Mouse (Mus musculus): ENCODE data around the gene Rpn1. TPM values are rescaled to one million over a fixed set of nuclear protein-coding genes. Genes with fewer than 3 reads are reported as not detected.

The Rpn1 gene
- 123 TPM for polyA plus RNA-seq (2014; fragmentation: Illumina TruSeq; extraction: RNeasy Lipid Tissue Mini Kit (QIAGEN cat#74804); ENCODE audit: insufficient read depth, low read depth, low replicate concordance)

DNA sequence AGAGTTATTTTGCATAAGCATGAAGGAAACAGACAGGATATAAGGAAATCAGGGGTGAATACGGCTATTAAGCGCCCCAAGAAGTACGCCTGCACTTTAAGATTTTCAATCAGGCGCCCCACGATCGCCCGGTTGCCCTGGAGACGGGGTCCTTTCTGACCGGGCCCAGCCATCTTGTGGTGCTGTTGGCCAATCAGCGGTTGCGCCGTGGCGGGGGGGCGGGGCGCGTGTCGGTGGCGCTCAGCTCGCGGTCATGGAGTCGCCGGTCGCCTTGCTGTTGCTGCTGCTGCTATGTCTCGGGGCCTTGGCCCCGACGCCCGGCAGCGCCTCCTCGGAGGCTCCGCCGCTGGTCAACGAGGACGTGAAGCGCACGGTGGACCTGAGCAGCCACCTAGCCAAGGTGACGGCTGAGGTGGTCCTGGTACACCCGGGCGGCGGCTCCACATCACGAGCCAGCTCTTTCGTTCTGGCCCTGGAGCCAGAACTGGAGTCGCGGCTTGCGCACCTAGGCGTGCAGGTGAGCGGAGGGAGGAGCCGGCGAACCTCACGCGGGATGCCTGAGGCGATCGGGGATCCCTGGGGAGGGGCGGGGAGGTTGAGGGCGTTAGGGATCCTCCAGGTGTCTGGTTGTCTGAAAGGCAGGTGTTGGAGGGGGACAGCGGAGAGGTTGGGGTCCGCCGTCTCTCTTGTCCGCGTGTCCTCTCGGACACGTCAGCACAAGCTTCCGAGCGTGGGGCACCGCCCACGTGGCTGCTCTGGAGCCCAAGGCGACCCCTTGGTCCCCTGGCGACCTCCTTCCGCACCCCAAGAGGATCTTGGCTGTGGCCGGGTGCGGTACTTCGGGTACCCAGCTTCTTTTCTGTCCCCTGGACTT is at the start of gene Rpn1:
TSS of gene Rpn1 (plus strand) at position 205 of the 874 bp plus-strand sequence.

GRCm38 (mm10) chr6:88044577-88045405 is 39.5 kb upstream of the Rpn1 start, which contains the start of gene Rab7:
Gene Rab7, minus strand, starts transcription at chr6:88045270.

Other genes with a start within 250 kb of the Rpn1 start
- gene Gm45140, start 248.7 kb upstream of the Rpn1 start, polyA plus RNA-seq (2014; fragmentation: Illumina TruSeq; extraction: RNeasy Lipid Tissue Mini Kit (QIAGEN cat#74804); ENCODE audit: insufficient read depth, low read depth, low replicate concordance) = 2.6 TPM
- 23.1 TPM for gene Isy1, start 245.7 kb upstream of the Rpn1 start, polyA plus RNA-seq (2014; fragmentation: Illumina TruSeq; extraction: RNeasy Lipid Tissue Mini Kit (QIAGEN cat#74804); ENCODE audit: insufficient read depth, low read depth, low replicate concordance)
- 343 TPM for gene Cnbp, start 233.4 kb upstream of the Rpn1 start, polyA plus RNA-seq (2014; fragmentation: Illumina TruSeq; extraction: RNeasy Lipid Tissue Mini Kit (QIAGEN cat#74804); ENCODE audit: insufficient read depth, low read depth, low replicate concordance)
- 34.2 TPM for gene Copg1, start 196.7 kb upstream of the Rpn1 start, polyA plus RNA-seq (2014; fragmentation: Illumina TruSeq; extraction: RNeasy Lipid Tissue Mini Kit (QIAGEN cat#74804); ENCODE audit: insufficient read depth, low read depth, low replicate concordance)
- 17.0 TPM for gene Hmces, start 170.5 kb upstream of the Rpn1 start, polyA plus RNA-seq (2014; fragmentation: Illumina TruSeq; extraction: RNeasy Lipid Tissue Mini Kit (QIAGEN cat#74804); ENCODE audit: insufficient read depth, low read depth, low replicate concordance)
- gene H1fx, start 102.8 kb upstream of the Rpn1 start, polyA plus RNA-seq (2014; fragmentation: Illumina TruSeq; extraction: RNeasy Lipid Tissue Mini Kit (QIAGEN cat#74804); ENCODE audit: insufficient read depth, low read depth, low replicate concordance) = 3.4 TPM
- gene Rab7, start 39.2 kb upstream of the Rpn1 start, polyA plus RNA-seq (2014; fragmentation: Illumina TruSeq; extraction: RNeasy Lipid Tissue Mini Kit (QIAGEN cat#74804); ENCODE audit: insufficient read depth, low read depth, low replicate concordance) = 197 TPM
- 49.5 TPM for gene Gata2, start 109.4 kb downstream of the Rpn1 start, polyA plus RNA-seq (2014; fragmentation: Illumina TruSeq; extraction: RNeasy Lipid Tissue Mini Kit (QIAGEN cat#74804); ENCODE audit: insufficient read depth, low read depth, low replicate concordance)
- gene Dnajb8, start 137.8 kb downstream of the Rpn1 start, polyA plus RNA-seq (2014; fragmentation: Illumina TruSeq; extraction: RNeasy Lipid Tissue Mini Kit (QIAGEN cat#74804); ENCODE audit: insufficient read depth, low read depth, low replicate concordance) = not detected